Mouse (Mus musculus): ENCODE measurements at regions not wholly inside any gene's neighbourhood (a gene's known extent, or its start where the extent isn't known, plus 50 kb on each side); places are given as distances from the start of the nearest gene placed in this dataset.

DNA sequence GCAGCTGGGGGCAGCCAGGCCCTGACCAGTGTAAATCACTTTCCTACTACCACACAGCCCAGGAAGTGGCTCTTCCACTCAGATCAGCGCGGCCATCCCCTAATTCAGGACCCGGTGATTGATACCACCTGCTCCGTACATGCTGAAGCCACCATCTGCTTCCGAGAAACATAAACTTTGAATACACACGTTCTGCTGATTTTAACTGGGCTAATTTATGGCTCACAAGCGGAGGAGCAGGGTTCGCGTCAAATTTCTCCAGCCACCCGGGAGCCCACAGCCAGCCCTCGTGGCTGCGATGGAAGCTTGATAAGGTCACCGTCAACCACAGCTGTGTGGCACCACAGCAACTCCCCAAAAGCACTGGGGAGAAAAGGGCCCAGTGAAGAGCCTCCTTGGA is 72.0 kb upstream of the Nkx1-1 start:
- Histone ChIP-seq H3K36me3 (ENCODE audit: control insufficient read depth, insufficient read depth) (no peaks in the 10 kb centered on the region), H3ac (ENCODE audit: control insufficient read depth, insufficient read length) (no peak overlapping the region), H3K27me3 (ENCODE audit: control insufficient read depth, insufficient read depth, insufficient read length) (peaks cover 67% of the 10 kb centered on the region), H3K79me2 (ENCODE audit: control insufficient read depth, insufficient read depth) (no peaks in the 10 kb centered on the region), H3K4me2 (ENCODE audit: low read depth) (no peak overlapping the region), H3K4me3 (no peak overlapping the region)
- TF ChIP-seq MAX (IDR thresholded peaks at IDR 0.05; ENCODE audit: low read depth) (no peak), TCF12 (IDR thresholded peaks at IDR 0.05; ENCODE audit: insufficient read depth, poor library complexity, severe bottlenecking) (no peak), SRF (IDR thresholded peaks at IDR 0.05; ENCODE audit: control insufficient read depth, insufficient read length, low read depth) (no peak), POLR2AphosphoS2 (IDR thresholded peaks at IDR 0.05; ENCODE audit: insufficient read length, low read depth) (no peak), REST (IDR thresholded peaks at IDR 0.05; ENCODE audit: insufficient read depth, insufficient read length) (no peak), CEBPB (IDR thresholded peaks at IDR 0.05; ENCODE audit: insufficient read depth, poor library complexity, severe bottlenecking) (no peak), POLR2A (IDR thresholded peaks at IDR 0.05; ENCODE audit: insufficient read length, low read depth) (no peak), MYOD1 (IDR thresholded peaks at IDR 0.05; ENCODE audit: control insufficient read depth in 1 of 3, insufficient read length in 2 of 3, low read depth in 2 of 3) (no peak), USF1 (IDR thresholded peaks at IDR 0.05; ENCODE audit: low read depth) (no peak), TCF3 (IDR thresholded peaks at IDR 0.05; ENCODE audit: insufficient read length, low read depth) (no peak), MYOG (IDR thresholded peaks at IDR 0.05; ENCODE audit: control insufficient read depth in 1 of 3, insufficient read depth in 1 of 3, insufficient read length in 2 of 3, low read depth in 2 of 3) (no peak), E2F4 (IDR thresholded peaks at IDR 0.05; ENCODE audit: insufficient read depth) (no peak)

DNA sequence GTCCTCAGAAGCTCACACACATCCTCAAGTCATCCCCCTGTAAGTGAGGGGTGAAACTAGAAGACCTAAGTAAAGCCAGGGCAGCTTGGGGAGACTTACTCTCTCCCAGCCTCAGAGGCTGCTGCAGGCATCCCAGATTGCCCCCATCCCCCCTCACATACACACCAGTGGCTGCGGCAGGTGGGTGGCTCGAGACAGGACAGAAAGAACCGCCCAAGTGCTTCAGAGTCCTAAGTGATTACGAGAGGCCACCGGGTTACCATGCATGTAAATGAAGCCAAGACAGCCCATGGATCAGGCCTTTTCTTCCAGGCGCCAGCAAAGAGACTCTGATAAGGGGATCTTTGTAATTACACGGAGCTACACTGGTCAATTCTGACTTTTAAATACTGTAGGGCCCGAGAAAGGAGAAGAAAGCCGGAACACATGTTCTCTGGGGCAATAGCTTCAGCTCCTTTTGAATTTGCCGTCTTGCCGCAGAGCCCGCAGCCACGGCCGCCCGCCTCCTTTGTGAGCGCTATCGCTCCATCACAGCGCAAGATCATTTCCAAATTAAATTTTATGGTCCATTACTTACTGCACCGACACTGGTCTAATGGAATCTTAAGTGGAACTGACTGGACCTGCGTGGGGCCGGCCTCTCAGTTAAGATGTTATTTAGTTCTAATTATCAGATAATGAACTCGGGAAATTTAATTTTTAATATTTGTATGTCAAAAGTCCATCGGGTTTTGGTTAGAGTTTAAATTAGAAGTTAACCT is 68.1 kb upstream of the Nkx1-1 start:
- Histone ChIP-seq H3K79me2 (ENCODE audit: control insufficient read depth, insufficient read depth) (no peaks in the 10 kb centered on the region), H3K36me3 (ENCODE audit: control insufficient read depth, insufficient read depth) (no peaks in the 10 kb centered on the region), H3K27me3 (ENCODE audit: control insufficient read depth, insufficient read depth, insufficient read length) (peaks cover 71% of the 10 kb centered on the region), H3K4me3 (no peak overlapping the region), H3ac (ENCODE audit: control insufficient read depth, insufficient read length) (no peak overlapping the region), H3K4me2 (ENCODE audit: low read depth) (no peak overlapping the region)
- TF ChIP-seq POLR2AphosphoS2 (IDR thresholded peaks at IDR 0.05; ENCODE audit: insufficient read length, low read depth) (no peak), E2F4 (IDR thresholded peaks at IDR 0.05; ENCODE audit: insufficient read depth) (no peak), REST (IDR thresholded peaks at IDR 0.05; ENCODE audit: insufficient read depth, insufficient read length) (no peak), SRF (IDR thresholded peaks at IDR 0.05; ENCODE audit: control insufficient read depth, insufficient read length, low read depth) (no peak), MAX (IDR thresholded peaks at IDR 0.05; ENCODE audit: low read depth) (no peak), MYOD1 (IDR thresholded peaks at IDR 0.05; ENCODE audit: control insufficient read depth in 1 of 3, insufficient read length in 2 of 3, low read depth in 2 of 3) (no peak), POLR2A (IDR thresholded peaks at IDR 0.05; ENCODE audit: insufficient read length, low read depth) (no peak), USF1 (IDR thresholded peaks at IDR 0.05; ENCODE audit: low read depth) (no peak), MYOG (IDR thresholded peaks at IDR 0.05; ENCODE audit: control insufficient read depth in 1 of 3, insufficient read depth in 1 of 3, insufficient read length in 2 of 3, low read depth in 2 of 3) (no peak), TCF12 (IDR thresholded peaks at IDR 0.05; ENCODE audit: insufficient read depth, poor library complexity, severe bottlenecking) (no peak), CEBPB (IDR thresholded peaks at IDR 0.05; ENCODE audit: insufficient read depth, poor library complexity, severe bottlenecking) (no peak), TCF3 (IDR thresholded peaks at IDR 0.05; ENCODE audit: insufficient read length, low read depth) (no peak)

DNA sequence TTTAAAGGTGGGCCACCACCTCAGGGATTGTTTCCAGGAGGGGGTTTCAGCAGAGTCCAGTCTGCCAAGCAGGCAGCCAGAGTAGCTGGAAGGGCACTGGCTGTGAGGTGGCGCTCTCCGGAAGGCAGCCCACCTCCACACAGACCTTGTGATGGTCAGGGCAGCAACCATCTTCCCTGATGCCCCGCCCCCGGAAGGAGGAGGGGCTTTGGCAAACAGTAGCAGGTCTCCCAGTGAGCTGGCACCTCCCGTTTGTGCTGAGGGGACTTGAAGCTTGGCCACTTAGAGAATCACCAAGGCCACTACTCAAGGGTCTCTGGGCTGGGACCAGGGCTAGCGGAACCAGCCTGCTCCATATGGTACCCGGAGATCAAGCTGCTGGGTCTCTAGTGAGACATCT is 67.4 kb upstream of the Nkx1-1 start:
- TF ChIP-seq USF1 (IDR thresholded peaks at IDR 0.05; ENCODE audit: low read depth) (no peak), CEBPB (IDR thresholded peaks at IDR 0.05; ENCODE audit: insufficient read depth, poor library complexity, severe bottlenecking) (no peak), MYOD1 (IDR thresholded peaks at IDR 0.05; ENCODE audit: control insufficient read depth in 1 of 3, insufficient read length in 2 of 3, low read depth in 2 of 3) (no peak), TCF12 (IDR thresholded peaks at IDR 0.05; ENCODE audit: insufficient read depth, poor library complexity, severe bottlenecking) (no peak), TCF3 (IDR thresholded peaks at IDR 0.05; ENCODE audit: insufficient read length, low read depth) (no peak), POLR2A (IDR thresholded peaks at IDR 0.05; ENCODE audit: insufficient read length, low read depth) (no peak), SRF (IDR thresholded peaks at IDR 0.05; ENCODE audit: control insufficient read depth, insufficient read length, low read depth) (no peak)
- Histone ChIP-seq H3K36me3 (ENCODE audit: control insufficient read depth, insufficient read depth) (no peaks in the 10 kb centered on the region), H3K27me3 (ENCODE audit: control insufficient read depth, insufficient read depth, insufficient read length) (peaks cover 71% of the 10 kb centered on the region), H3K4me3 (no peak overlapping the region), H3ac (ENCODE audit: control insufficient read depth, insufficient read length) (no peak overlapping the region), H3K4me2 (ENCODE audit: low read depth) (no peak overlapping the region), H3K79me2 (ENCODE audit: control insufficient read depth, insufficient read depth) (no peaks in the 10 kb centered on the region)

GRCm38 (mm10) chr5:33495900-33496529 is 62.2 kb upstream of the Nkx1-1 start:
- no peak overlapping the region for H3K4me2 ChIP-seq (ENCODE audit: low read depth)
- TF ChIP-seq TCF12 (IDR thresholded peaks at IDR 0.05; ENCODE audit: insufficient read depth, poor library complexity, severe bottlenecking) (no peak), TCF3 (IDR thresholded peaks at IDR 0.05; ENCODE audit: insufficient read length, low read depth) (no peak), E2F4 (IDR thresholded peaks at IDR 0.05; ENCODE audit: insufficient read depth) (no peak), SRF (IDR thresholded peaks at IDR 0.05; ENCODE audit: control insufficient read depth, insufficient read length, low read depth) (no peak), USF1 (IDR thresholded peaks at IDR 0.05; ENCODE audit: low read depth) (no peak)

More at GRCm38 (mm10) chr5:33495900-33496529, 62.2 kb upstream of the Nkx1-1 start:
- Histone ChIP-seq H3K36me3 (ENCODE audit: control insufficient read depth, insufficient read depth) (no peaks in the 10 kb centered on the region), H3ac (ENCODE audit: control insufficient read depth, insufficient read length) (no peak overlapping the region), H3K27me3 (ENCODE audit: control insufficient read depth, insufficient read depth, insufficient read length) (peaks cover 66% of the 10 kb centered on the region), H3K79me2 (ENCODE audit: control insufficient read depth, insufficient read depth) (no peaks in the 10 kb centered on the region), H3K4me3 (no peak overlapping the region)
